In the genomic region with DNA sequence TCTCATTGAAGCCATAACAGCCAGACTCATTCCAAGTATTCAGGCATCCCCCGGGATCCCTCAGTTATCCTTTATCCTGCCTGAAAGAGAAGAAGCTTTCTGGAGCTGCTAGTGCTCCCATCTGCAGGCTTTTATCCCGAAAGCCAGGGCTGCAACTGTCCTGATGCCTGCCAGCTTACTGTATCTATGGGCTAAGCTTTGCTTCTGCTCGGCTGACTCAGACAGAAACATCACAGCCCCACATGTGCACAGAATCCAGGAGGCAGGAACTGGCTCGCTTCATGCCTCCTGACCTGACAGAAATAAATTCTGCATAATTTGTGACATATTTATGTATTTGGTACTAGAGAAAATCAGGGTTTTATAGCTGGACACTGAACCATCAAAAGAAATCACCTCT, we compare ENCODE assay signal across 19 mouse cellular contexts.
DNase-seq lines count a peak whose midpoint lies in the region; ATAC-seq and TF ChIP-seq lines count a peak whose summit lies in the region.
"Had no signal": no experiment of that assay in that cellular context is flagged by ENCODE, and none has a peak within 500 bp of the region (broad histone marks: within the 10 kb centered on the region; RNA-seq: fewer than 3 reads in every experiment).

No protein-coding gene starts in this region.

- H3K36me3 ChIP-seq in kidney, postnatal 0 days (ENCODE audit: insufficient read depth, low read length) = no peaks in the 10 kb centered on the region
- H3K36me3 ChIP-seq in hindbrain, embryonic 14.5 days (replicated peaks; ENCODE audit: control insufficient read depth, insufficient read depth) = no peaks in the 10 kb centered on the region
- no peaks in the 10 kb centered on the region for H3K36me3 ChIP-seq in forebrain, embryonic 14.5 days (ENCODE audit: control insufficient read depth, insufficient read depth, low read length)
- H3K36me3 ChIP-seq: embryonic facial prominence, embryonic 12.5 days; liver, embryonic 12.5 days; midbrain, embryonic 13.5 days; neural tube, embryonic 12.5 days had no signal

- DNase-seq in gastrocnemius, postnatal 14 days = peak; percentile 20
- DNase-seq in gastrocnemius, postnatal 36 days = no peak
- peak; percentile 6 for DNase-seq in kidney, postnatal 0 days (ENCODE audit: low spot score)
- no peak for DNase-seq in kidney, adult 8-10 months
- DNase-seq in brain, adult 2 months (ENCODE audit: low read depth, low spot score) = peak; percentile 38
- DNase-seq in hindbrain, embryonic 14.5 days (ENCODE audit: low spot score) = no peak
- no peak for DNase-seq in forebrain, embryonic 14.5 days (ENCODE audit: low spot score)
- DNase-seq: adrenal gland, adult 8-10 months; B cell, adult 2 months; cerebellum, adult 2 months; forebrain, postnatal 0 days; left cerebral cortex, postnatal 4 days; lung, postnatal 4 days; thymus, postnatal 4 days had no signal

- ATAC-seq in kidney, postnatal 0 days (replicated peaks; ENCODE audit: low FRiP score, low read depth) = no peak
- no peak for ATAC-seq in hindbrain, embryonic 14.5 days (ENCODE audit: low FRiP score)
- ATAC-seq in forebrain, embryonic 14.5 days = no peak
- ATAC-seq: liver, embryonic 12.5 days; midbrain, embryonic 13.5 days had no signal

- H3K27me3 ChIP-seq in kidney, postnatal 0 days (ENCODE audit: insufficient read depth, low read length) = no peaks in the 10 kb centered on the region
- no peaks in the 10 kb centered on the region for H3K27me3 ChIP-seq in hindbrain, embryonic 14.5 days (ENCODE audit: control insufficient read depth, insufficient read depth, low read length)
- no peaks in the 10 kb centered on the region for H3K27me3 ChIP-seq in forebrain, embryonic 14.5 days (replicated peaks; ENCODE audit: control insufficient read depth, insufficient read depth, low read length)
- H3K27me3 ChIP-seq: embryonic facial prominence, embryonic 12.5 days; liver, embryonic 12.5 days; midbrain, embryonic 13.5 days; neural tube, embryonic 12.5 days had no signal

- 24% methylated on average over 4 of the region's 4 CpGs for WGBS in kidney, postnatal 0 days
- WGBS in hindbrain, embryonic 14.5 days = 56% methylated on average over 4 of the region's 4 CpGs
- WGBS in forebrain, embryonic 14.5 days = 72% methylated on average over 4 of the region's 4 CpGs

- no peaks in the 10 kb centered on the region for H3K4me1 ChIP-seq in kidney, postnatal 0 days (replicated peaks; ENCODE audit: insufficient read depth, low read length)
- H3K4me1 ChIP-seq in hindbrain, embryonic 14.5 days (replicated peaks; ENCODE audit: control insufficient read depth, insufficient read depth, low read length) = peaks cover 17% of the 10 kb centered on the region
- no peaks in the 10 kb centered on the region for H3K4me1 ChIP-seq in forebrain, embryonic 14.5 days (ENCODE audit: control insufficient read depth, insufficient read depth, low read length)
- H3K4me1 ChIP-seq: liver, embryonic 12.5 days had no signal

- H3K27ac ChIP-seq in kidney, postnatal 0 days = no peak overlapping the region
- H3K27ac ChIP-seq in hindbrain, embryonic 14.5 days = peak overlapping the region; percentile 59; the same call in 1 of the 2 replicates
- no peak overlapping the region for H3K27ac ChIP-seq in forebrain, embryonic 14.5 days (ENCODE audit: low read depth, low read length)
- H3K27ac ChIP-seq: embryonic facial prominence, embryonic 12.5 days; liver, embryonic 12.5 days; midbrain, embryonic 13.5 days; neural tube, embryonic 12.5 days had no signal

- no peak overlapping the region for H3K9ac ChIP-seq in kidney, postnatal 0 days (ENCODE audit: low read depth, low read length)
- H3K9ac ChIP-seq in hindbrain, embryonic 14.5 days = no peak overlapping the region
- no peak overlapping the region for H3K9ac ChIP-seq in forebrain, embryonic 14.5 days (ENCODE audit: low read length)
- H3K9ac ChIP-seq: embryonic facial prominence, embryonic 12.5 days; forebrain, postnatal 0 days; liver, embryonic 12.5 days; lung, embryonic 14.5 days; midbrain, embryonic 13.5 days; neural tube, embryonic 12.5 days had no signal

- H3K4me2 ChIP-seq in kidney, postnatal 0 days (ENCODE audit: low read length) = no peak overlapping the region
- H3K4me2 ChIP-seq in hindbrain, embryonic 14.5 days (replicated peaks) = no peak overlapping the region
- H3K4me2 ChIP-seq in forebrain, embryonic 14.5 days (ENCODE audit: low read length) = no peak overlapping the region
- H3K4me2 ChIP-seq: embryonic facial prominence, embryonic 12.5 days; liver, embryonic 12.5 days; lung, embryonic 14.5 days; midbrain, embryonic 13.5 days; neural tube, embryonic 12.5 days had no signal

- no peak for TF ChIP-seq CTCF in kidney, postnatal 0 days (IDR thresholded peaks at IDR 0.05; ENCODE audit: low read depth)

- no peak overlapping the region for H3K4me3 ChIP-seq in kidney, postnatal 0 days (replicated peaks; ENCODE audit: low read depth, low read length)
- no peak overlapping the region for H3K4me3 ChIP-seq in hindbrain, embryonic 14.5 days (replicated peaks; ENCODE audit: low read length)
- H3K4me3 ChIP-seq in forebrain, embryonic 14.5 days (ENCODE audit: low read depth, low read length) = no peak overlapping the region
- H3K4me3 ChIP-seq: embryonic facial prominence, embryonic 12.5 days; liver, embryonic 12.5 days; midbrain, embryonic 13.5 days; neural tube, embryonic 12.5 days had no signal

- H3K9me3 ChIP-seq in kidney, postnatal 0 days (replicated peaks; ENCODE audit: low read length) = no peaks in the 10 kb centered on the region
- H3K9me3 ChIP-seq in hindbrain, embryonic 14.5 days (ENCODE audit: control insufficient read depth, low read length) = no peaks in the 10 kb centered on the region
- H3K9me3 ChIP-seq in forebrain, embryonic 14.5 days (replicated peaks; ENCODE audit: control insufficient read depth, low read length) = no peaks in the 10 kb centered on the region
- H3K9me3 ChIP-seq: embryonic facial prominence, embryonic 12.5 days; liver, embryonic 12.5 days; midbrain, embryonic 13.5 days; neural tube, embryonic 12.5 days had no signal

- intact Hi-C loops in gastrocnemius, postnatal 14 days (cut with DNase I; ENCODE audit: low total_unique reads) = no loop called here
- intact Hi-C loops in gastrocnemius, postnatal 36 days (cut with DNase I) = no loop called here

Comparison
In these comparisons a context has a peak if more than half of its experiments do, and no peak if none do; other contexts are left out.
1. DNase-seq: peak in gastrocnemius, postnatal 14 days (single experiment), kidney, postnatal 0 days (single experiment) and brain, adult 2 months (single experiment); none in gastrocnemius, postnatal 36 days (0 of 2), kidney, adult 8-10 months (0 of 2), hindbrain, embryonic 14.5 days (single experiment) and forebrain, embryonic 14.5 days (single experiment).